Comparison of ENCODE assay signal across 15 mouse cellular contexts in genomic region chr14:19694289-19694688, GRCm38 (mm10). TPM values are rescaled to one million over a fixed set of nuclear protein-coding genes. Genes with fewer than 3 reads are reported as not detected.
DNase-seq lines count a peak whose midpoint lies in the region; ATAC-seq lines count a peak whose summit lies in the region.
"Had no signal": no experiment of that assay in that cellular context is flagged by ENCODE, and none has a peak within 500 bp of the region (broad histone marks: within the 10 kb centered on the region; RNA-seq: fewer than 3 reads in every experiment).

No protein-coding gene starts in this region.

- no peak overlapping the region for H3K9ac ChIP-seq in kidney, embryonic 14.5 days (ENCODE audit: low read depth, low read length)
- H3K9ac ChIP-seq in midbrain, embryonic 11.5 days (ENCODE audit: low read length) = no peak overlapping the region
- no peak overlapping the region for H3K9ac ChIP-seq in midbrain, embryonic 15.5 days
- H3K9ac ChIP-seq: embryonic facial prominence, embryonic 12.5 days; forebrain, embryonic 13.5 days; forebrain, embryonic 15.5 days; forebrain, postnatal 0 days had no signal

- no peak overlapping the region for H3K27ac ChIP-seq in kidney, embryonic 14.5 days (ENCODE audit: low read depth, low read length)
- H3K27ac ChIP-seq in midbrain, embryonic 11.5 days (ENCODE audit: low read depth, low read length) = no peak overlapping the region
- H3K27ac ChIP-seq in midbrain, embryonic 15.5 days = no peak overlapping the region
- H3K27ac ChIP-seq: embryonic facial prominence, embryonic 10.5 days; embryonic facial prominence, embryonic 12.5 days; forebrain, embryonic 13.5 days; forebrain, embryonic 15.5 days had no signal

- peak; percentile 39 for DNase-seq in heart, adult 11 months
- no peak for DNase-seq in heart, postnatal 14 days
- no peak for DNase-seq in kidney, adult 8-10 months
- peak; percentile 82 for DNase-seq in midbrain, embryonic 11.5 days (ENCODE audit: low spot score, missing footprints)
- no peak for DNase-seq in frontal cortex, postnatal 10 days (ENCODE audit: low spot score in 2 of 2)
- DNase-seq: cerebellum, adult 11-12 months; cerebellum, adult 9-10 months; forebrain, postnatal 0 days had no signal

- H3K27me3 ChIP-seq in kidney, embryonic 14.5 days (ENCODE audit: control insufficient read depth, insufficient read depth, low read length) = no peaks in the 10 kb centered on the region
- no peaks in the 10 kb centered on the region for H3K27me3 ChIP-seq in midbrain, embryonic 11.5 days (ENCODE audit: control insufficient read depth, insufficient read depth, low read length)
- no peaks in the 10 kb centered on the region for H3K27me3 ChIP-seq in midbrain, embryonic 15.5 days (replicated peaks)
- H3K27me3 ChIP-seq: embryonic facial prominence, embryonic 12.5 days; forebrain, embryonic 13.5 days; forebrain, embryonic 15.5 days had no signal

- no peaks in the 10 kb centered on the region for H3K9me3 ChIP-seq in kidney, embryonic 14.5 days (ENCODE audit: control insufficient read depth, low read length)
- H3K9me3 ChIP-seq in midbrain, embryonic 11.5 days (ENCODE audit: control insufficient read depth, low read length) = no peaks in the 10 kb centered on the region
- no peaks in the 10 kb centered on the region for H3K9me3 ChIP-seq in midbrain, embryonic 15.5 days
- H3K9me3 ChIP-seq: embryonic facial prominence, embryonic 10.5 days; embryonic facial prominence, embryonic 12.5 days; forebrain, embryonic 13.5 days; forebrain, embryonic 15.5 days had no signal

- ATAC-seq in kidney, embryonic 14.5 days (ENCODE audit: low FRiP score, low TSS enrichment) = 0 out of 2 replicates have a peak, but pooled peaks have one; percentile 76
- ATAC-seq in midbrain, embryonic 11.5 days (ENCODE audit: low FRiP score) = 0 out of 2 replicates have a peak, but pooled peaks have one; percentile 55
- ATAC-seq in midbrain, embryonic 15.5 days (replicated peaks) = no peak
- ATAC-seq: forebrain, embryonic 13.5 days; forebrain, embryonic 15.5 days; forebrain, postnatal 0 days had no signal

- no peak overlapping the region for H3K4me2 ChIP-seq in kidney, embryonic 14.5 days (replicated peaks; ENCODE audit: low read depth, low read length)
- H3K4me2 ChIP-seq in midbrain, embryonic 11.5 days = no peak overlapping the region
- H3K4me2 ChIP-seq in midbrain, embryonic 15.5 days = no peak overlapping the region
- H3K4me2 ChIP-seq: embryonic facial prominence, embryonic 12.5 days; forebrain, embryonic 13.5 days; forebrain, embryonic 15.5 days had no signal

- no peaks in the 10 kb centered on the region for H3K36me3 ChIP-seq in kidney, embryonic 14.5 days (ENCODE audit: control insufficient read depth, insufficient read depth, low read length)
- H3K36me3 ChIP-seq in midbrain, embryonic 11.5 days (ENCODE audit: control insufficient read depth, insufficient read depth, low read length) = no peaks in the 10 kb centered on the region
- H3K36me3 ChIP-seq in midbrain, embryonic 15.5 days (replicated peaks) = no peaks in the 10 kb centered on the region
- H3K36me3 ChIP-seq: embryonic facial prominence, embryonic 10.5 days; embryonic facial prominence, embryonic 12.5 days; forebrain, embryonic 15.5 days had no signal

- no peak overlapping the region for H3K4me3 ChIP-seq in kidney, embryonic 14.5 days (ENCODE audit: low read length)
- H3K4me3 ChIP-seq in midbrain, embryonic 11.5 days (ENCODE audit: low read depth, low read length) = no peak overlapping the region
- no peak overlapping the region for H3K4me3 ChIP-seq in midbrain, embryonic 15.5 days
- H3K4me3 ChIP-seq: embryonic facial prominence, embryonic 10.5 days; embryonic facial prominence, embryonic 12.5 days; forebrain, embryonic 13.5 days; forebrain, embryonic 15.5 days had no signal

- intact Hi-C loops in heart, postnatal 14 days (cut with DNase I) = no loop called here

- no peaks in the 10 kb centered on the region for H3K4me1 ChIP-seq in kidney, embryonic 14.5 days (ENCODE audit: control insufficient read depth, insufficient read depth, low read length)
- H3K4me1 ChIP-seq in midbrain, embryonic 11.5 days (ENCODE audit: control insufficient read depth, insufficient read depth, low read length) = no peaks in the 10 kb centered on the region
- no peaks in the 10 kb centered on the region for H3K4me1 ChIP-seq in midbrain, embryonic 15.5 days
- H3K4me1 ChIP-seq: embryonic facial prominence, embryonic 12.5 days; forebrain, embryonic 13.5 days; forebrain, embryonic 15.5 days had no signal

RNA-seq across cellular contexts. Expression of gene Nid2, which starts 56.8 kb away (rescaled TPM):
- total RNA-seq in heart, postnatal 14 days (2021) = 10 to 100 TPM; 89.0 to 89.7 TPM
- polyA plus RNA-seq in kidney, embryonic 14.5 days (2014; fragmentation: Nextera tagmentation; extraction: Ambion mirVana) = 74.3 and 95.7 TPM in 2 replicates
- polyA plus RNA-seq in midbrain, embryonic 11.5 days (2014; fragmentation: Nextera tagmentation; extraction: Ambion mirVana) = 30.0 and 32.2 TPM in 2 replicates
- polyA plus RNA-seq in midbrain, embryonic 15.5 days (2015; fragmentation: Nextera tagmentation; extraction: Ambion mirVana) = 41.0 and 44.4 TPM in 2 replicates
- total RNA-seq: MEL had no signal

Comparison
In these comparisons a context has a peak if more than half of its experiments do, and no peak if none do; other contexts are left out.
1. DNase-seq: peak in heart, adult 11 months (single experiment) and midbrain, embryonic 11.5 days (single experiment); none in heart, postnatal 14 days (0 of 2), kidney, adult 8-10 months (0 of 2) and frontal cortex, postnatal 10 days (0 of 2).